Mouse (Mus musculus): Measurements from ENCODE around the gene Ptbp3. TPM values are rescaled to one million over a fixed set of nuclear protein-coding genes. Genes with fewer than 3 reads are reported as not detected.
"Not testable (repeated sequence)": the region's sequence is repeated elsewhere in the genome, so short reads cannot be mapped to it uniquely, and the experiment has no call there.

Ptbp3 gene
- total RNA-seq, 1 experiment: 46.1 TPM

DNA sequence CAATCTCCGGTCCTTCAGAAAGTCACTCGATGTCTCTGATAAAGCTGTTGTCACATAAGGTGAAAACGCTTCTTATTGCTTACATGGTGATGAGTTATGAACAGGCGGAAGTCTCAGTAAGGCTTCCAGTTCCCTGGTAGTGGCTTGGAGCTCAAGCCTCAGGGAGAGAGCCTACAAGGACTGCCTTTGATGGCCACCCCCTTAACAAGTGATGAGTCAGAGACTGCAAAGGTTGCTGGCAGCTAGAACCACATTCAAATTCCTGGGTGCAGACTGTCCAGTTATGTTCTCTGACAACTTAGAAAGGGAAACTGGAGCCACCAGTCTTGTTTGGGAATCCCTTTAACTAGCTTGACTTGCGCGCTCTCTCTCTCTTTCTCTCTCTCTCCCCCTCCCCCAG is 11.0 kb upstream of the Ptbp3 start:
- in situ Hi-C loops (cut with MboI; ENCODE audit: low sequenced_read_pairs in 2 of 2, unreplicated experiment in 2 of 2): loop anchor here (10.0 to 25.0 kb wide), 3 partner anchors 185 to 473 kb away; no protein-coding TSS in a partner anchor
- no peaks in the 10 kb centered on the region for H3K36me3 ChIP-seq (ENCODE audit: control insufficient read depth, insufficient read depth, low read length, poor library complexity, severe bottlenecking)
- no peak for DNase-seq (ENCODE audit: low read depth, low spot score)
- H3K9me3 ChIP-seq (ENCODE audit: control insufficient read depth, insufficient read depth, low read depth, low read length): no peaks in the 10 kb centered on the region
- peaks cover 0 to 8% of the 10 kb centered on the region in 2 experiments; a peak in 3 of 4 replicates for H3K4me1 ChIP-seq (ENCODE audit: control insufficient read depth in 2 of 2, insufficient read depth in 2 of 2, low read length in 2 of 2, poor library complexity in 1 of 2)
- H3K27ac ChIP-seq (ENCODE audit: insufficient read depth, low read depth, low read length, poor library complexity, severe bottlenecking): no peak overlapping the region
- no peak overlapping the region for H3K4me3 ChIP-seq (ENCODE audit: insufficient read depth in 1 of 2, low read depth in 1 of 2, low read length in 2 of 2, poor library complexity in 1 of 2, severe bottlenecking in 1 of 2)
- TF ChIP-seq MAFK (IDR thresholded peaks at IDR 0.05; ENCODE audit: insufficient read depth, low read depth, low read length): no peak
- no peak for TF ChIP-seq HCFC1 (IDR thresholded peaks at IDR 0.05; ENCODE audit: borderline replicate concordance, insufficient read depth, low read length)
- no peak for TF ChIP-seq ZC3H11A (IDR thresholded peaks at IDR 0.05; ENCODE audit: borderline replicate concordance, low read depth, low read length)
- no peak for TF ChIP-seq ZNF384 (IDR thresholded peaks at IDR 0.05; ENCODE audit: low read depth, low read length)
- TF ChIP-seq CHD2 (IDR thresholded peaks at IDR 0.05; ENCODE audit: low read depth, low read length): no peak
- no peak overlapping the region for H3K9ac ChIP-seq (ENCODE audit: insufficient read depth, low read depth, low read length, poor library complexity, severe bottlenecking)

DNA sequence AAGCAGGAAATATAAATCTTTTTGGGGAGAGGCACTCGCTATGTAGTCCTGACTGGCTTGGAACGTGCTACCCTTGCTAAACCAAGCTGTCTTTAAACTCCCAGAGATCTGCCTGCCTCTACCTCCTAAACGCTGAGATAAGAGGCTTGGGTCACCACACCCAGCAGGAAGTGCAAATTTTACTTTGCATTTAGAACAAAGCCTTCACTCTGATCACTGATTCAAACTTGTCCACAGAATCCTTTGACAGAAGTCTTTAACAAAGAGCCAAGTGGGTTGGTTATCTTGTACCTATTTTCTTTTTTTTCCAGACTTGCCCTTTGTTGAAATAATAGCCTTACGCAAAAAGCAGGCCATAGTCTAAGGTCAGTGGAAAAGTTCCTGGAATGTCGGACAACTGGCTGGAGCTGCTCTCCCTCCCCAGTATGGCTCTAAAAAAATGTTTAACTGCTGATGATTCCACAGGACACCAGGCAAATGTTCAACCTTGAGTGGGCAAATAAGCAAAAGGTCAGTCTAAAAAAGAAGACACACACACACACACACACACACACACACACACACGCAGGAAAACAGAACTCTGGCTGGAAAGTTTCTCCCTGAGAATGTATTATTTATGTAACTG is 9.0 kb upstream of the Ptbp3 start:
- no peak overlapping the region for H3K4me3 ChIP-seq (ENCODE audit: insufficient read depth in 1 of 2, low read depth in 1 of 2, low read length in 2 of 2, poor library complexity in 1 of 2, severe bottlenecking in 1 of 2)
- H3K9me3 ChIP-seq (ENCODE audit: control insufficient read depth, insufficient read depth, low read depth, low read length): no peaks in the 10 kb centered on the region
- peak; percentile 50; the same call in 1 of the 2 replicates for TF ChIP-seq ZNF384 (IDR thresholded peaks at IDR 0.05; ENCODE audit: low read depth, low read length)
- no peak for TF ChIP-seq ZC3H11A (IDR thresholded peaks at IDR 0.05; ENCODE audit: borderline replicate concordance, low read depth, low read length)
- H3K36me3 ChIP-seq (ENCODE audit: control insufficient read depth, insufficient read depth, low read length, poor library complexity, severe bottlenecking): no peaks in the 10 kb centered on the region
- H3K4me1 ChIP-seq (ENCODE audit: control insufficient read depth in 2 of 2, insufficient read depth in 2 of 2, low read length in 2 of 2, poor library complexity in 1 of 2): peaks cover 0 to 8% of the 10 kb centered on the region in 2 experiments; a peak in 3 of 4 replicates
- no peak overlapping the region for H3K9ac ChIP-seq (ENCODE audit: insufficient read depth, low read depth, low read length, poor library complexity, severe bottlenecking)
- no peak overlapping the region; the same call in 1 of the 2 replicates for H3K27ac ChIP-seq (ENCODE audit: insufficient read depth, low read depth, low read length, poor library complexity, severe bottlenecking)
- in situ Hi-C loops (cut with MboI; ENCODE audit: low sequenced_read_pairs in 2 of 2, unreplicated experiment in 2 of 2): loop anchor here (25.0 kb wide), 2 partner anchors 196 to 471 kb away; no protein-coding TSS in a partner anchor
- DNase-seq (ENCODE audit: low read depth, low spot score): no peak

- in situ Hi-C loops (cut with MboI; ENCODE audit: low sequenced_read_pairs in 2 of 2, unreplicated experiment in 2 of 2): loop anchor here (25.0 kb wide), 2 partner anchors 195 to 470 kb away; no protein-coding TSS in a partner anchor
- DNase-seq (ENCODE audit: low read depth, low spot score); H3K27ac ChIP-seq (ENCODE audit: insufficient read depth, low read depth, low read length, poor library complexity, severe bottlenecking); H3K36me3 ChIP-seq (ENCODE audit: control insufficient read depth, insufficient read depth, low read length, poor library complexity, severe bottlenecking); H3K4me1 ChIP-seq (ENCODE audit: control insufficient read depth in 2 of 2, insufficient read depth in 2 of 2, low read length in 2 of 2, poor library complexity in 1 of 2); H3K9me3 ChIP-seq (ENCODE audit: control insufficient read depth, insufficient read depth, low read depth, low read length); H3K4me3 ChIP-seq (ENCODE audit: insufficient read depth in 1 of 2, low read depth in 1 of 2, low read length in 2 of 2, poor library complexity in 1 of 2, severe bottlenecking in 1 of 2); H3K9ac ChIP-seq (ENCODE audit: insufficient read depth, low read depth, low read length, poor library complexity, severe bottlenecking): not testable (repeated sequence)
Observed at GRCm38 (mm10) chr4:59557343-59557742, 8.2 kb upstream of the Ptbp3 start.

DNA sequence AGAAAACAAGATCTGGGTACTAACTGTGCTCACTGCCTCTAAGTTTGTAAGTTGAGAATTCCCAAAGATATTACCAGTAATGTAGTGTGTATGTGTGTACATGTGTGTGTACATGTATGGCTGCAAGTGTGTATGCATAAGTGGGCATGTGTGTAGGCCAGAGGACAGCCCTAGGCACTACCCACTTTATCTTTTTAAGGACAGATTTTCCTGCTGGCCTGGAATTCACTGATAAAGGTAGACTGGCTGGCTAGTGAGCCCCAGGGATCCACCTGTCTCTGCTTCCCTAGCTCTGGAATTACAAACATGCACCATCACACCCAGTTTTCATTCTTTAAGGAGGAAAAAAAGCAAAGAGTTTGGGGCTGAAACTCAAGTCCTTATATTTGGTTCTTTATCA is 6.0 kb upstream of the Ptbp3 start:
- no peak overlapping the region for H3K9ac ChIP-seq (ENCODE audit: insufficient read depth, low read depth, low read length, poor library complexity, severe bottlenecking)
- H3K4me3 ChIP-seq (ENCODE audit: insufficient read depth in 1 of 2, low read depth in 1 of 2, low read length in 2 of 2, poor library complexity in 1 of 2, severe bottlenecking in 1 of 2): no peak overlapping the region
- peaks cover 0 to 8% of the 10 kb centered on the region in 2 experiments; a peak in 3 of 4 replicates for H3K4me1 ChIP-seq (ENCODE audit: control insufficient read depth in 2 of 2, insufficient read depth in 2 of 2, low read length in 2 of 2, poor library complexity in 1 of 2)
- no peak for TF ChIP-seq ZNF384 (IDR thresholded peaks at IDR 0.05; ENCODE audit: low read depth, low read length)
- no peak for TF ChIP-seq CHD2 (IDR thresholded peaks at IDR 0.05; ENCODE audit: low read depth, low read length)
- no peak for TF ChIP-seq HCFC1 (IDR thresholded peaks at IDR 0.05; ENCODE audit: borderline replicate concordance, insufficient read depth, low read length)
- no peak for TF ChIP-seq MAFK (IDR thresholded peaks at IDR 0.05; ENCODE audit: insufficient read depth, low read depth, low read length)
- no peak for TF ChIP-seq ZC3H11A (IDR thresholded peaks at IDR 0.05; ENCODE audit: borderline replicate concordance, low read depth, low read length)
- no peak for DNase-seq (ENCODE audit: low read depth, low spot score)
- in situ Hi-C loops (cut with MboI; ENCODE audit: low sequenced_read_pairs in 2 of 2, unreplicated experiment in 2 of 2): loop anchor here (25.0 kb wide), 2 partner anchors 193 to 468 kb away; no protein-coding TSS in a partner anchor
- H3K9me3 ChIP-seq (ENCODE audit: control insufficient read depth, insufficient read depth, low read depth, low read length): no peaks in the 10 kb centered on the region
- no peak overlapping the region for H3K27ac ChIP-seq (ENCODE audit: insufficient read depth, low read depth, low read length, poor library complexity, severe bottlenecking)
- no peaks in the 10 kb centered on the region for H3K36me3 ChIP-seq (ENCODE audit: control insufficient read depth, insufficient read depth, low read length, poor library complexity, severe bottlenecking)

DNA sequence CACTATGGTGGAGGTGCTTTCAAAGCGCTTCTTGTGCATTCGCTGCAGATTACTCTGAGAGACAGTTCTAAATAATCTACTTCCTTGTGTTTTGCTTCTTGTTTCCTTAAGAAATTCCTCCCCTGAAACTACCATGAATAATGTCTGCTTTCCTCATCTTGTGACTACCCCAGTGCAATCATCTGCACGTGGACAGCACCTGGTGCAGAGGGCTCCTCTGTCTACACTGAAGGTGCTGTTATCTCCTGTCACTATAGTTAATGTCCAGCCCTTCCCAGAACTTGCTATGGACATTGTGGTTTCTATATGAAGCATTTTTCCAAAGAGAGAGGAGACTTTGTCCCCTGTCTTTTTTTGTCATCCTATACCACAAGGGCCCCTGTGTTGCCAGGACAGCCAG is 4.4 kb upstream of the Ptbp3 start:
- Histone ChIP-seq H3K36me3 (ENCODE audit: control insufficient read depth, insufficient read depth, low read length, poor library complexity, severe bottlenecking) (no peaks in the 10 kb centered on the region), H3K9me3 (ENCODE audit: control insufficient read depth, insufficient read depth, low read depth, low read length) (no peaks in the 10 kb centered on the region), H3K9ac (ENCODE audit: insufficient read depth, low read depth, low read length, poor library complexity, severe bottlenecking) (no peak overlapping the region), H3K4me1 (ENCODE audit: control insufficient read depth in 2 of 2, insufficient read depth in 2 of 2, low read length in 2 of 2, poor library complexity in 1 of 2) (peaks cover 0 to 3% of the 10 kb centered on the region in 2 experiments; a peak in 3 of 4 replicates), H3K27ac (ENCODE audit: insufficient read depth, low read depth, low read length, poor library complexity, severe bottlenecking) (no peak overlapping the region), H3K4me3 (ENCODE audit: insufficient read depth in 1 of 2, low read depth in 1 of 2, low read length in 2 of 2, poor library complexity in 1 of 2, severe bottlenecking in 1 of 2) (no peak overlapping the region)
- in situ Hi-C loops (cut with MboI; ENCODE audit: low sequenced_read_pairs in 2 of 2, unreplicated experiment in 2 of 2): loop anchor here (25.0 kb wide), 2 partner anchors 191 to 466 kb away; no protein-coding TSS in a partner anchor
- no peak for TF ChIP-seq CHD2 (IDR thresholded peaks at IDR 0.05; ENCODE audit: low read depth, low read length)
- TF ChIP-seq MAFK (IDR thresholded peaks at IDR 0.05; ENCODE audit: insufficient read depth, low read depth, low read length): no peak
- no peak for DNase-seq (ENCODE audit: low read depth, low spot score)
